Mouse (Mus musculus) CH12.LX (cell line): ENCODE data around the gene Prss54. TPM values are rescaled to one million over a fixed set of nuclear protein-coding genes. Genes with fewer than 3 reads are reported as not detected.

Experiments used
- DNase-seq: peaks from one replicate; pipeline ENCODE4 v3.0.0-alpha.2; 2013; ENCODE audit errors: extremely low read depth
- H3K27ac ChIP-seq: 2 replicates; pipeline ENCODE4 v1.5.1; 2012; ENCODE audit warnings: low read depth, mild to moderate bottlenecking, control low read depth, moderate library complexity; ENCODE audit not compliant: insufficient read depth
- H3K27me3 ChIP-seq: replicated peaks from 2 replicates; pipeline ENCODE3; 2012; ENCODE audit warnings: inconsistent platforms
- H3K36me3 ChIP-seq, 2 experiments: replicated peaks in 1 of 2; 2 replicates each; pipeline versions ENCODE3 to v1.6.1; 2012; ENCODE audit warnings: inconsistent platforms in 1 of 2, low read length in 1 of 2, mild to moderate bottlenecking in 1 of 2, mixed read lengths in 1 of 2, moderate library complexity in 1 of 2; ENCODE audit not compliant: control insufficient read depth in 1 of 2, insufficient read depth in 1 of 2
- H3K4me1 ChIP-seq, 2 experiments: 2 replicates each; pipeline ENCODE4 v1.6.1; 2012; ENCODE audit warnings: inconsistent platforms in 1 of 2, moderate library complexity in 1 of 2; ENCODE audit not compliant: insufficient read depth in 2 of 2, control insufficient read depth in 1 of 2
- H3K4me2 ChIP-seq: 2 replicates; pipeline ENCODE4 v1.6.1; 2012; ENCODE audit warnings: low read depth, mild to moderate bottlenecking, control low read depth; ENCODE audit not compliant: poor library complexity, insufficient read depth, severe bottlenecking
- H3K4me3 ChIP-seq, 3 experiments: fragments of 150-350 bp in 1 of 3; sonication (generic) in 1 of 3; replicated peaks in 1 of 3; 2 replicates each; pipeline versions ENCODE3 to v1.5.1; 2011 to 2012; ENCODE audit warnings: low read depth in 2 of 3, low read length in 2 of 3, mild to moderate bottlenecking in 2 of 3, moderate library complexity in 2 of 3, control low read depth in 1 of 3, improper control_type of control experiment in 1 of 3, inconsistent platforms in 1 of 3, mixed read lengths in 1 of 3; ENCODE audit not compliant: poor library complexity in 1 of 3
- H3K79me2 ChIP-seq: replicated peaks from 2 replicates; pipeline ENCODE4 v1.6.1; 2012; ENCODE audit warnings: mild to moderate bottlenecking, moderate library complexity; ENCODE audit not compliant: control insufficient read depth, poor library complexity, insufficient read depth, severe bottlenecking; ENCODE audit errors: extremely low read depth
- H3K9ac ChIP-seq: 2 replicates; pipeline ENCODE4 v1.6.1; 2012; ENCODE audit warnings: low read depth, mild to moderate bottlenecking, control low read depth, moderate library complexity; ENCODE audit not compliant: insufficient read depth
- H3K9me3 ChIP-seq: replicated peaks from 2 replicates; pipeline ENCODE3; 2012; ENCODE audit warnings: low read length, inconsistent platforms, mixed read lengths
- CTCF ChIP-seq, 2 experiments: IDR thresholded peaks in 1 of 2; conservative IDR thresholded peaks in 1 of 2; 2 replicates each; pipeline ENCODE4 v1.5.1; 2011 to 2012; ENCODE audit warnings: low read depth in 2 of 2, low read length in 2 of 2, improper control_type of control experiment in 1 of 2, inconsistent platforms in 1 of 2, mild to moderate bottlenecking in 1 of 2, moderate library complexity in 1 of 2
- E2F4 ChIP-seq: IDR thresholded peaks from 2 replicates; pipeline ENCODE4 v1.6.1; 2011; ENCODE audit warnings: low read depth, low read length, improper control_type of control experiment; ENCODE audit not compliant: insufficient replicate concordance
- ELF1 ChIP-seq: IDR thresholded peaks from 2 replicates; pipeline ENCODE4 v1.6.1; 2014; ENCODE audit warnings: low read depth, mild to moderate bottlenecking, inconsistent platforms, low read length, improper control_type of control experiment
- ETS1 ChIP-seq: conservative IDR thresholded peaks from 2 replicates; pipeline ENCODE4 v1.6.1; 2012; ENCODE audit warnings: low read depth, mild to moderate bottlenecking, inconsistent platforms, low read length, improper control_type of control experiment, moderate library complexity
- IRF4 ChIP-seq: IDR thresholded peaks from 2 replicates; pipeline ENCODE4 v1.6.1; 2014; ENCODE audit warnings: low read depth, mild to moderate bottlenecking, inconsistent platforms, low read length, improper control_type of control experiment
- JUN ChIP-seq: IDR thresholded peaks from 2 replicates; pipeline ENCODE4 v1.6.1; 2011; ENCODE audit warnings: low read depth, mild to moderate bottlenecking, low read length, improper control_type of control experiment, moderate library complexity; ENCODE audit not compliant: insufficient read depth
- JUND ChIP-seq: conservative IDR thresholded peaks from 2 replicates; pipeline ENCODE4 v1.6.1; 2011; ENCODE audit warnings: low read depth, low read length, improper control_type of control experiment
- MAFK ChIP-seq: IDR thresholded peaks from 2 replicates; pipeline ENCODE4 v1.6.1; 2011; ENCODE audit warnings: low read length, improper control_type of control experiment; ENCODE audit not compliant: insufficient replicate concordance
- MAX ChIP-seq: IDR thresholded peaks from 2 replicates; pipeline ENCODE4 v1.6.1; 2011; ENCODE audit warnings: low read length, improper control_type of control experiment
- MAZ ChIP-seq: IDR thresholded peaks from 2 replicates; pipeline ENCODE4 v1.6.1; 2012; ENCODE audit warnings: low read depth, mild to moderate bottlenecking, inconsistent platforms, low read length, improper control_type of control experiment, moderate library complexity
- MEF2A ChIP-seq: IDR thresholded peaks from 2 replicates; pipeline ENCODE4 v1.6.1; 2014; ENCODE audit warnings: low read depth, mild to moderate bottlenecking, inconsistent platforms, low read length, improper control_type of control experiment, borderline replicate concordance
- MXI1 ChIP-seq: IDR thresholded peaks from 2 replicates; pipeline ENCODE4 v1.6.1; 2011; ENCODE audit warnings: mild to moderate bottlenecking, low read depth, low read length, improper control_type of control experiment
- NELFE ChIP-seq: IDR thresholded peaks from 2 replicates; pipeline ENCODE4 v1.6.1; 2011; ENCODE audit warnings: low read depth, low read length, improper control_type of control experiment
- PAX5 ChIP-seq: IDR thresholded peaks from 2 replicates; pipeline ENCODE4 v1.6.1; 2012; ENCODE audit warnings: low read length, inconsistent platforms, mixed read lengths
- POLR2A ChIP-seq: IDR thresholded peaks from 2 replicates; pipeline ENCODE4 v1.6.1; 2011; ENCODE audit warnings: low read depth, mild to moderate bottlenecking, improper control_type of control experiment, low read length
- POLR2AphosphoS2 ChIP-seq: IDR thresholded peaks from 2 replicates; pipeline ENCODE4 v1.6.1; 2011; ENCODE audit warnings: low read depth, low read length, improper control_type of control experiment
- RAD21 ChIP-seq: IDR thresholded peaks from 2 replicates; pipeline ENCODE4 v1.6.1; 2011; ENCODE audit warnings: low read depth, mild to moderate bottlenecking, low read length, improper control_type of control experiment, moderate library complexity
- RCOR1 ChIP-seq: conservative IDR thresholded peaks from 2 replicates; pipeline ENCODE4 v1.6.1; 2012; ENCODE audit warnings: low read depth, mild to moderate bottlenecking, inconsistent platforms, low read length, improper control_type of control experiment
- SMC3 ChIP-seq: IDR thresholded peaks from 2 replicates; pipeline ENCODE4 v1.6.1; 2011; ENCODE audit warnings: low read depth, low read length, improper control_type of control experiment
- TCF12 ChIP-seq: IDR thresholded peaks from 2 replicates; pipeline ENCODE4 v1.6.1; 2014; ENCODE audit warnings: low read depth, mild to moderate bottlenecking, inconsistent platforms, low read length, improper control_type of control experiment
- UBTF ChIP-seq: IDR thresholded peaks from 2 replicates; pipeline ENCODE4 v1.6.1; 2012; ENCODE audit warnings: low read depth, mild to moderate bottlenecking, inconsistent platforms, low read length, improper control_type of control experiment, moderate library complexity
- USF1 ChIP-seq: IDR thresholded peaks from 2 replicates; pipeline ENCODE4 v1.6.1; 2014; ENCODE audit warnings: low read depth, mild to moderate bottlenecking, inconsistent platforms, low read length, improper control_type of control experiment
- USF2 ChIP-seq: conservative IDR thresholded peaks from 2 replicates; pipeline ENCODE4 v1.6.1; 2011; ENCODE audit warnings: low read depth, low read length, improper control_type of control experiment
- ZC3H11A ChIP-seq: IDR thresholded peaks from 2 replicates; pipeline ENCODE4 v1.6.1; 2012; ENCODE audit warnings: low read depth, mild to moderate bottlenecking, inconsistent platforms, low read length, improper control_type of control experiment
- ZKSCAN1 ChIP-seq: IDR thresholded peaks from 2 replicates; pipeline ENCODE4 v1.6.1; 2012; ENCODE audit warnings: low read depth, inconsistent platforms, low read length, improper control_type of control experiment, borderline replicate concordance
- ZMIZ1 ChIP-seq: IDR thresholded peaks from 2 replicates; pipeline ENCODE4 v1.6.1; 2012; ENCODE audit warnings: low read depth, mild to moderate bottlenecking, inconsistent platforms, low read length, improper control_type of control experiment
- ZNF384 ChIP-seq: IDR thresholded peaks from 2 replicates; pipeline ENCODE4 v1.6.1; 2012; ENCODE audit warnings: low read depth, low read length, improper control_type of control experiment, inconsistent platforms
- dilution Hi-C: fragments of 300-500 bp; cut with MboI; formaldehyde crosslinking; loops from 2 replicates; pipeline ENCODE4 v1.14.3; 2020; ENCODE audit warnings: low sequenced_read_pairs; ENCODE audit not compliant: extremely low pct_unique_long_range_greater_than_20kb, extremely low pct_ligation_motif_present
- in situ Hi-C: fragments of 300-500 bp; cut with MboI; formaldehyde crosslinking; loops from 3 replicates; pipeline ENCODE4 v1.14.3; 2019; ENCODE audit warnings: low sequenced_read_pairs, low pct_ligation_motif_present, low pct_unique_long_range_greater_than_20kb, mixed read lengths
- polyA plus RNA-seq: library from polyadenylated mRNA; unstranded; fragments of >175 nt; gene quantifications from 2 replicates; pipeline ENCODE4 v1.2.1, GENCODE M21; 2012; ENCODE audit warnings: low read depth; ENCODE audit not compliant: insufficient read length
- total RNA-seq, 2 experiments: library from RNA; depleted of rRNA; stranded (reverse); fragments of 300-350 nt in 1 of 2; fragments of >200 nt in 1 of 2; gene quantifications; 2 replicates each; pipeline ENCODE4 v1.2.3; 2012 to 2014

Prss54 gene
- not detected in 2 replicates for total RNA-seq (2012; rRNA removed)
- total RNA-seq (2014; rRNA removed), result not detected in 2 replicates
- not detected in 2 replicates for polyA plus RNA-seq

DNA sequence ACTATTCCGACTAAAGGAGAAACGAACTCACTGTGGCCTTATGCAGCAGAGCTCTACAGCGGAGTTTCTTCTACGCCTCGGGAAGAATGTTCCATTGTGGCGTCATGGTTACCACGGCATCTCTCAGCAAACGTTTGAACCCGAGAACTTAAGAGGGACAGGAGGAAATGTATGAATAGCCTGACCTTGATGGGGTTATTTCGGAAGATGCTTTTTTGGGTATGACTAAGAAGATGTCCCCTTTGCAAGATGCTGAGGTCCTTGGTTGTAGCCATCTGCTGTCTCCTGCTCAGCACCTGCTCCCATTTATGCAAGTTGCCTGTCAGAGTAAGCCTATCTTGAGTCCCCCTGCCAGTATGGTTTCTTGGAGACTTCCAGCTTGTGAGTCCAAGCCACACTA is at the start of gene Prss54:
Prss54 (minus strand) TSS at position 101 of the 400 bp plus-strand sequence.
- H3K79me2 ChIP-seq, result no peaks in the 10 kb centered on the region
- no peak for TF ChIP-seq JUND
- no peak for TF ChIP-seq USF2
- no peak for TF ChIP-seq MEF2A
- no peak for TF ChIP-seq ZKSCAN1
- TF ChIP-seq TCF12, result no peak
- TF ChIP-seq NELFE, result no peak
- no peak for TF ChIP-seq UBTF
- TF ChIP-seq MAZ, result no peak
- no peak for TF ChIP-seq MAFK
- no peak for TF ChIP-seq ETS1
- no peak for TF ChIP-seq POLR2A
- TF ChIP-seq, all 38 proteins: peak for 0
- dilution Hi-C loops (no loop called here), in situ Hi-C loops (no loop called here)
- H3K36me3 ChIP-seq, result no peaks in the 10 kb centered on the region
- H3K9ac ChIP-seq, result no peak within 1 kb of the TSS
- H3K9me3 ChIP-seq, result no peaks in the 10 kb centered on the region
- peaks cover 1% of the 10 kb centered on the region for H3K27me3 ChIP-seq
- H3K4me1 ChIP-seq, result no peaks in the 10 kb centered on the region
- H3K27ac ChIP-seq, result no peak within 1 kb of the TSS
- H3K4me3 ChIP-seq, result no peak within 1 kb of the TSS
- no peak for DNase-seq
- H3K4me2 ChIP-seq, result no peak within 1 kb of the TSS

GRCm38 (mm10) chr8:95624833-95625232 is 48.7 kb upstream of the Prss54 start:
- H3K4me3 ChIP-seq, result no peak overlapping the region
- no peak for TF ChIP-seq POLR2AphosphoS2
- peak in 1 of 2 experiments; percentile 44; a peak in 2 of 4 replicates for TF ChIP-seq CTCF (conservative IDR thresholded peaks at IDR 0.05 in 1 of 2, IDR thresholded peaks at IDR 0.05 in 1 of 2; ENCODE audit: low read depth in 2 of 2, low read length in 2 of 2)
- peak; percentile 16 for TF ChIP-seq RAD21
- no peak overlapping the region for H3K4me2 ChIP-seq
- H3K36me3 ChIP-seq, result no peaks in the 10 kb centered on the region
- H3K9ac ChIP-seq, result no peak overlapping the region
- H3K79me2 ChIP-seq, result no peaks in the 10 kb centered on the region
- H3K27me3 ChIP-seq, result peaks cover 6% of the 10 kb centered on the region
- H3K27ac ChIP-seq, result no peak overlapping the region
- dilution Hi-C loops, result no loop called here
- H3K9me3 ChIP-seq, result no peaks in the 10 kb centered on the region
- no peak for DNase-seq
- in situ Hi-C loops, result no loop called here
- H3K4me1 ChIP-seq, result 0 out of 4 replicates have a peak, but pooled peaks cover 0 to 3% of the 10 kb centered on the region in 2 experiments

- H3K27me3 ChIP-seq, result peaks cover 8% of the 10 kb centered on the region
- TF ChIP-seq USF1 (no peak), JUND (no peak), E2F4 (no peak), ELF1 (no peak), ETS1 (no peak), MAX (no peak), ZC3H11A (no peak), ZMIZ1 (no peak), IRF4 (no peak), ZNF384 (no peak), JUN (no peak), SMC3 (no peak), POLR2AphosphoS2 (no peak), MXI1 (no peak), UBTF (no peak), RCOR1 (no peak), PAX5 (no peak)
Measured at GRCm38 (mm10) chr8:95620046-95620445, 43.9 kb upstream of the Prss54 start.

More at GRCm38 (mm10) chr8:95620046-95620445, 43.9 kb upstream of the Prss54 start:
- no peak overlapping the region for H3K9ac ChIP-seq
- H3K27ac ChIP-seq, result no peak overlapping the region
- no peak overlapping the region for H3K4me3 ChIP-seq
- no peak overlapping the region for H3K4me2 ChIP-seq
- no peak for DNase-seq
- in situ Hi-C loops (no loop called here), dilution Hi-C loops (no loop called here)
- H3K9me3 ChIP-seq, result no peaks in the 10 kb centered on the region
- no peaks in the 10 kb centered on the region for H3K79me2 ChIP-seq
- no peaks in the 10 kb centered on the region for H3K36me3 ChIP-seq
- H3K4me1 ChIP-seq, result peaks cover 10 to 15% of the 10 kb centered on the region in 2 experiments
